Mouse (Mus musculus) small intestine, adult 2 months (tissue): Measurements from ENCODE around the gene Apaf1.

ENCODE experiments used
- CTCF ChIP-seq: fragments of 200-500 bp; IDR thresholded peaks from 2 replicates; pipeline ENCODE4 v1.5.1; 2012; ENCODE audit warnings: low read depth, mild to moderate bottlenecking, control low read depth, inconsistent platforms, low read length, moderate library complexity, mixed read lengths; ENCODE audit not compliant: insufficient replicate concordance, insufficient read length; ENCODE audit errors: extremely low read depth
- POLR2A ChIP-seq: fragments of 200-500 bp; IDR thresholded peaks from 2 replicates; pipeline ENCODE4 v1.6.1; 2012; ENCODE audit warnings: low read depth, mild to moderate bottlenecking, control low read depth, inconsistent platforms, low read length, moderate library complexity

DNA sequence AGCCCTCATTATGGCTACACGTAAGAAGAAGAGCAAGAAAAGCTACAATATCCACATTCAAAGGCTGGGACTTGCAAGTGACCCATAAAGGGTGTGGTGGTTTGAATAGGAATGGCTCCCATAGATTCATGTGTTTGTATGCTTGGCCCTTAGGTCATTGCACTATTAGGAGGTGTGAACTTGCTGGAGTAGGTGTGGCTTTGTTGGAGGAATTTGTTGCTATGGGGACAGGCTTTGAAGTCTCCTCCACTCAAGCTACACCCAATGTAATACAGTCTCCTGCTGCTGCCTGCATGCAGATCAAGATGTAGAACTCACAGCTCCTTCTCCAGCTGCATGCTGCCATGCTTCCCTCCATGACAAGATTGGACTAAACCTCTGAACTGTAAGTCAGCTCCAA is 49.0 kb upstream of the Apaf1 start:
- TF ChIP-seq POLR2A: no peak
- TF ChIP-seq CTCF: no peak
